Mouse (Mus musculus) limb, embryonic 11.5 days (tissue): ENCODE measurements around the gene Chn1. TPM values are rescaled to one million over a fixed set of nuclear protein-coding genes. Genes with fewer than 3 reads are reported as not detected.

ENCODE experiments used
- ATAC-seq: fragments of 200-750 bp; cut with Nextera tagmentation; 2 replicates; pipeline ENCODE4 v1.8.0; 2017; ENCODE audit warnings: low read depth; ENCODE audit not compliant: insufficient number of reproducible peaks, low FRiP score, low TSS enrichment
- DNase-seq: peaks from one replicate; pipeline ENCODE4 v3.0.0-alpha.2; 2015; ENCODE audit warnings: low spot score
- H3K27ac ChIP-seq: fragments of 300-500 bp; sonication (generic); replicated peaks from 2 replicates; pipeline ENCODE4 v1.5.1; 2014; ENCODE audit warnings: low read depth, mild to moderate bottlenecking, low read length
- H3K27me3 ChIP-seq: fragments of 300-500 bp; sonication (generic); 2 replicates; pipeline ENCODE4 v1.6.1; 2014; ENCODE audit warnings: mild to moderate bottlenecking, low read length, mixed read lengths; ENCODE audit not compliant: control insufficient read depth, insufficient read depth
- H3K36me3 ChIP-seq: fragments of 300-500 bp; sonication (generic); 2 replicates; pipeline ENCODE4 v1.6.1; 2014; ENCODE audit warnings: mild to moderate bottlenecking, low read length, moderate library complexity, mixed read lengths; ENCODE audit not compliant: control insufficient read depth, insufficient read depth
- H3K4me1 ChIP-seq: fragments of 300-500 bp; sonication (generic); 2 replicates; pipeline ENCODE4 v1.6.1; 2014; ENCODE audit warnings: low read length, mixed read lengths; ENCODE audit not compliant: control insufficient read depth, insufficient read depth
- H3K4me2 ChIP-seq: fragments of 300-500 bp; sonication (generic); 2 replicates; pipeline ENCODE4 v1.6.1; 2014; ENCODE audit warnings: low read depth, mild to moderate bottlenecking, moderate library complexity; ENCODE audit not compliant: severe bottlenecking
- H3K4me3 ChIP-seq: fragments of 300-500 bp; sonication (generic); 2 replicates; pipeline ENCODE4 v1.5.1; 2014; ENCODE audit warnings: low read depth, low read length
- H3K9ac ChIP-seq: fragments of 300-500 bp; sonication (generic); 2 replicates; pipeline ENCODE4 v1.6.1; 2014; ENCODE audit warnings: mild to moderate bottlenecking, low read length
- H3K9me3 ChIP-seq: fragments of 300-500 bp; sonication (generic); 2 replicates; pipeline ENCODE4 v1.6.1; 2016; ENCODE audit warnings: low read length; ENCODE audit not compliant: control insufficient read depth
- WGBS: fragments of 180-500 bp; shearing (Covaris S2); extraction: QIAGEN DNeasy Blood & Tissue Kit; methylation state at CpG from one replicate; pipeline ENCODE4 v1.1.7; 2014; 5-methylcytosine and 5-hydroxymethylcytosine counted together
- polyA plus RNA-seq: library from polyadenylated mRNA; unstranded; fragments of >200 nt; fragmentation: Nextera tagmentation; extraction: Ambion mirVana; gene quantifications from 2 replicates; pipeline ENCODE4 v1.2.1, GENCODE M21; 2014

Chn1 gene
- polyA plus RNA-seq, 1 experiment from 2014 or later, result 47.5 TPM

GRCm38 (mm10) chr2:73566162-73566561, 209.0 kb downstream of the Chn1 start:
- Histone ChIP-seq H3K36me3 (no peaks in the 10 kb centered on the region), H3K9ac (no peak overlapping the region), H3K4me3 (no peak overlapping the region), H3K27ac (no peak overlapping the region), H3K4me2 (no peak overlapping the region), H3K4me1 (peaks cover 12% of the 10 kb centered on the region; the same call in 1 of the 2 replicates), H3K27me3 (no peaks in the 10 kb centered on the region), H3K9me3 (no peaks in the 10 kb centered on the region)
- no peak for ATAC-seq
- DNase-seq, result no peak
- WGBS, result 23% methylated on average over 7 of the region's 7 CpGs

DNA sequence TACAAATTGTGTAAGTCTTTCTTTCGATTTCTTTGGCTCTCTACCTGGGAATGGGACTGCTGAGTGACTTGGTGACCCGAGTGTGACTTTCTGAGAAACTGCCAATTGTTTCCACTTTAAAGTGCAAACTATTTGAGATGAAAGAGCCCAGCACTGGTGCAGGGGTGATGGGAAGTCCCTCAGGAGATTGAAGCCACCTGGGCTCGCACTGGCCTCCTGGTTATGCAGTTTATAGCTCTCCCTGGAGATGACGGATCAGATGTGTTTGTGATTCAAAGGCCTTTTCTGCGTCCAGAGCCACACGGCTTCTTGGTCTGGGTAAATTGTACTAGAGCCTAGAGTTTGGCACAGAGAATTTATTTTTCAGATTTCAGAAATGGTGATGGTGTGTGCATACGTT, 211.5 kb downstream of the Chn1 start:
- Histone ChIP-seq H3K9ac (no peak overlapping the region), H3K9me3 (no peaks in the 10 kb centered on the region), H3K36me3 (no peaks in the 10 kb centered on the region; the same call in 1 of the 2 replicates), H3K27me3 (no peaks in the 10 kb centered on the region), H3K4me2 (no peak overlapping the region), H3K4me1 (peaks cover 12% of the 10 kb centered on the region; the same call in 1 of the 2 replicates), H3K4me3 (no peak overlapping the region), H3K27ac (peak overlapping the region; percentile 62)
- DNase-seq (peak; percentile 60), ATAC-seq (no peak)
- 13% methylated on average over 7 of the region's 7 CpGs for WGBS

GRCm38 (mm10) chr2:73562656-73563055, 212.5 kb downstream of the Chn1 start:
- no peaks in the 10 kb centered on the region for H3K27me3 ChIP-seq
- no peaks in the 10 kb centered on the region for H3K9me3 ChIP-seq
- no peak overlapping the region for H3K9ac ChIP-seq
- 81% methylated on average over 9 of the region's 9 CpGs for WGBS
- DNase-seq, result no peak
- no peak overlapping the region for H3K4me2 ChIP-seq
- peaks cover 12% of the 10 kb centered on the region; the same call in 1 of the 2 replicates for H3K4me1 ChIP-seq
- H3K4me3 ChIP-seq, result no peak overlapping the region
- no peaks in the 10 kb centered on the region; the same call in 1 of the 2 replicates for H3K36me3 ChIP-seq
- H3K27ac ChIP-seq, result no peak overlapping the region
- no peak for ATAC-seq

- WGBS, result 8% methylated on average over 8 of the region's 8 CpGs
- ATAC-seq (no peak), DNase-seq (peak; percentile 76)
- Histone ChIP-seq H3K36me3 (no peaks in the 10 kb centered on the region; the same call in 1 of the 2 replicates), H3K4me3 (peak overlapping the region; percentile 27; the same call in 1 of the 2 replicates), H3K27me3 (no peaks in the 10 kb centered on the region), H3K9ac (no peak overlapping the region), H3K4me2 (peak overlapping the region; percentile 59), H3K9me3 (no peaks in the 10 kb centered on the region), H3K4me1 (peaks cover 12% of the 10 kb centered on the region; the same call in 1 of the 2 replicates), H3K27ac (no peak overlapping the region)
These were observed 213.5 kb downstream of the Chn1 start for GRCm38 (mm10) chr2:73561665-73562063.

- H3K36me3 ChIP-seq, result no peaks in the 10 kb centered on the region; the same call in 1 of the 2 replicates
- peak overlapping the region; percentile 43; the same call in 1 of the 2 replicates for H3K9ac ChIP-seq
- 3% methylated on average over 21 of the region's 23 CpGs for WGBS
- H3K4me3 ChIP-seq, result peak overlapping the region; percentile 27
- no peaks in the 10 kb centered on the region for H3K27me3 ChIP-seq
- ATAC-seq (0 out of 2 replicates have a peak, but pooled peaks have one; percentile 42), DNase-seq (no peak)
- peaks cover 12% of the 10 kb centered on the region; the same call in 1 of the 2 replicates for H3K4me1 ChIP-seq
- no peak overlapping the region for H3K27ac ChIP-seq
- H3K9me3 ChIP-seq, result no peaks in the 10 kb centered on the region
- H3K4me2 ChIP-seq, result peak overlapping the region; percentile 59
These were observed 214.1 kb downstream of the Chn1 start for GRCm38 (mm10) chr2:73560899-73561664.

Other genes with a start within 250 kb of the Chn1 start
- gene Wipf1, start 245.6 kb downstream of the Chn1 start, polyA plus RNA-seq, result 21.8 and 24.1 TPM in 2 replicates
- 2.9 and 3.5 TPM in 2 replicates for gene Chrna1, start 195.0 kb downstream of the Chn1 start, polyA plus RNA-seq
- gene Atf2, start 117.3 kb upstream of the Chn1 start, polyA plus RNA-seq, result 83.0 and 83.6 TPM in 2 replicates
- gene Atp5g3, start 136.0 kb upstream of the Chn1 start, polyA plus RNA-seq, result 984 and 1,028 TPM in 2 replicates